Mouse (Mus musculus) forebrain, postnatal 0 days (tissue): Measurements from ENCODE around the gene Sumo3. TPM values are rescaled to one million over a fixed set of nuclear protein-coding genes. Genes with fewer than 3 reads are reported as not detected.

ENCODE experiments used
- ATAC-seq: fragments of 200-750 bp; cut with Nextera tagmentation; 2 replicates; pipeline ENCODE4 v1.8.0; 2017; ENCODE audit warnings: mild to moderate bottlenecking, moderate library complexity
- DNase-seq: peaks from one replicate; pipeline ENCODE4 v3.0.0-alpha.2; 2015
- H3K27ac ChIP-seq: fragments of 300-500 bp; sonication (generic); 2 replicates; pipeline ENCODE4 v1.5.1; 2014; ENCODE audit warnings: low read depth, mild to moderate bottlenecking, antibody characterized with exemption, low read length, moderate library complexity, mixed read lengths
- H3K27me3 ChIP-seq: fragments of 300-500 bp; sonication (generic); 2 replicates; pipeline ENCODE4 v1.6.1; 2014; ENCODE audit warnings: mild to moderate bottlenecking, low read length, mixed read lengths; ENCODE audit not compliant: insufficient read depth
- H3K36me3 ChIP-seq: fragments of 300-500 bp; sonication (generic); 2 replicates; pipeline ENCODE4 v1.6.1; 2014; ENCODE audit warnings: mild to moderate bottlenecking, moderate library complexity; ENCODE audit not compliant: insufficient read depth
- H3K4me1 ChIP-seq: fragments of 300-500 bp; sonication (generic); 2 replicates; pipeline ENCODE4 v1.6.1; 2014; ENCODE audit warnings: antibody characterized with exemption; ENCODE audit not compliant: insufficient read depth
- H3K4me2 ChIP-seq: fragments of 300-500 bp; sonication (generic); 2 replicates; pipeline ENCODE4 v1.6.1; 2014; ENCODE audit warnings: low read depth, mild to moderate bottlenecking, moderate library complexity
- H3K4me3 ChIP-seq: fragments of 300-500 bp; sonication (generic); 2 replicates; pipeline ENCODE4 v1.5.1; 2014; ENCODE audit warnings: low read depth, low read length, mixed read lengths
- H3K9ac ChIP-seq: fragments of 300-500 bp; sonication (generic); 2 replicates; pipeline ENCODE4 v1.6.1; 2014; ENCODE audit warnings: mild to moderate bottlenecking
- H3K9me3 ChIP-seq: fragments of 300-500 bp; sonication (generic); 2 replicates; pipeline ENCODE4 v1.6.1; 2016; ENCODE audit warnings: low read length
- CTCF ChIP-seq: sonication (generic); IDR thresholded peaks from 2 replicates; pipeline ENCODE4 v1.5.1; 2016; ENCODE audit warnings: antibody characterized with exemption, control low read depth, low read depth
- WGBS: fragments of 180-500 bp; shearing (Covaris S2); extraction: QIAGEN DNeasy Blood & Tissue Kit; methylation state at CpG from one replicate; pipeline ENCODE4 v1.1.7; 2014; 5-methylcytosine and 5-hydroxymethylcytosine counted together
- polyA plus RNA-seq: library from polyadenylated mRNA; unstranded; fragments of >200 nt; fragmentation: Nextera tagmentation; extraction: Ambion mirVana; gene quantifications from 2 replicates; pipeline ENCODE4 v1.2.1, GENCODE M21; 2015
- total RNA-seq: library from RNA; depleted of rRNA; stranded (reverse); fragments of >200 nt; gene quantifications from 2 replicates; pipeline ENCODE4 v1.2.3, GENCODE M21; 2014; rRNA removed

The Sumo3 gene
- total RNA-seq (270 and 305 TPM in 2 replicates), polyA plus RNA-seq (381 and 398 TPM in 2 replicates)

- Histone ChIP-seq H3K36me3 (peaks cover 10% of the 10 kb centered on the region), H3K4me1 (peaks cover 8% of the 10 kb centered on the region; the same call in 1 of the 2 replicates), H3K9me3 (no peaks in the 10 kb centered on the region), H3K4me2 (peak within 1 kb of the TSS; percentile 87), H3K27me3 (no peaks in the 10 kb centered on the region), H3K4me3 (peak within 1 kb of the TSS; percentile 55), H3K27ac (peak within 1 kb of the TSS; percentile 96), H3K9ac (peak within 1 kb of the TSS; percentile 81)
- ATAC-seq, result peak; percentile 90
- peak; percentile 36; the same call in 1 of the 2 replicates for TF ChIP-seq CTCF
- WGBS, result 2% methylated on average over 119 of the region's 119 CpGs
- DNase-seq, result peak; percentile 95
Measured at GRCm38 (mm10) chr10:77605908-77606826, at the start of gene Sumo3, which contains the start of gene Gm49325. Gene Sumo3 (plus strand): TSS chr10:77606097. Gene Gm49325 (plus strand): TSS chr10:77606197.

- Histone ChIP-seq H3K4me1 (no peaks in the 10 kb centered on the region), H3K27ac (no peak overlapping the region), H3K27me3 (no peaks in the 10 kb centered on the region), H3K4me3 (no peak overlapping the region), H3K9me3 (no peaks in the 10 kb centered on the region), H3K4me2 (no peak overlapping the region), H3K9ac (no peak overlapping the region), H3K36me3 (no peaks in the 10 kb centered on the region)
- 91% methylated on average over 7 of the region's 7 CpGs for WGBS
- TF ChIP-seq CTCF, result no peak
- ATAC-seq (no peak), DNase-seq (no peak)
Measured at GRCm38 (mm10) chr10:77556631-77557030, 49.3 kb upstream of the Sumo3 start.

GRCm38 (mm10) chr10:77557641-77558040 is 48.3 kb upstream of the Sumo3 start:
- H3K4me2 ChIP-seq, result no peak overlapping the region
- no peaks in the 10 kb centered on the region for H3K4me1 ChIP-seq
- no peak for DNase-seq
- H3K4me3 ChIP-seq, result no peak overlapping the region
- no peak for ATAC-seq
- no peak overlapping the region for H3K27ac ChIP-seq
- H3K27me3 ChIP-seq, result no peaks in the 10 kb centered on the region
- no peak overlapping the region for H3K9ac ChIP-seq
- TF ChIP-seq CTCF, result peak; percentile 34; the same call in 1 of the 2 replicates
- H3K36me3 ChIP-seq, result no peaks in the 10 kb centered on the region
- H3K9me3 ChIP-seq, result no peaks in the 10 kb centered on the region
- WGBS, result 83% methylated on average over 4 of the region's 4 CpGs

DNA sequence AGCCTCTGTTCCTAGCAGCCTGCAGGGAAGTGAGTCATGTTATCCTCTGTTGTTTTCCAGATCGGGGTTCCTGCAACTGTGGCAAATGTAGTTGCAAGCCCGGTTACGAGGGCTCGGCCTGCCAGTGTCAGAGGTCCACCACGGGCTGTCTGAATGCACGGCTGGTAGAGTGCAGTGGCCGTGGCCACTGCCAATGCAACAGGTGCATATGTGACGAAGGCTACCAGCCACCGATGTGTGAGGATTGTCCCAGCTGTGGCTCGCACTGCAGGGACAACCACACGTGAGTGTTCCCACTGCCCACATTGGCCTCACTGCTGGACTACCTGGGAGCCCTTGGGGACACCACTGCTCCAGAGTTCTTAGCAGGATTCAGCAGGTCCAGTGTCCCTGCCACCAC is 45.8 kb upstream of the Sumo3 start:
- Histone ChIP-seq H3K36me3 (no peaks in the 10 kb centered on the region), H3K9ac (no peak overlapping the region), H3K4me2 (no peak overlapping the region), H3K9me3 (no peaks in the 10 kb centered on the region), H3K4me3 (no peak overlapping the region), H3K4me1 (no peaks in the 10 kb centered on the region), H3K27me3 (no peaks in the 10 kb centered on the region), H3K27ac (no peak overlapping the region)
- no peak for TF ChIP-seq CTCF
- DNase-seq (no peak), ATAC-seq (no peak)
- 87% methylated on average over 11 of the region's 11 CpGs for WGBS

GRCm38 (mm10) chr10:77560830-77561229 is 45.1 kb upstream of the Sumo3 start:
- Histone ChIP-seq H3K9me3 (no peaks in the 10 kb centered on the region), H3K27me3 (no peaks in the 10 kb centered on the region), H3K4me1 (no peaks in the 10 kb centered on the region), H3K4me3 (no peak overlapping the region), H3K36me3 (no peaks in the 10 kb centered on the region), H3K4me2 (no peak overlapping the region), H3K27ac (no peak overlapping the region), H3K9ac (no peak overlapping the region)
- DNase-seq (no peak), ATAC-seq (no peak)
- WGBS, result 91% methylated on average over 9 of the region's 9 CpGs
- TF ChIP-seq CTCF, result no peak

GRCm38 (mm10) chr10:77561508-77561907 is 44.4 kb upstream of the Sumo3 start:
- Histone ChIP-seq H3K9ac (no peak overlapping the region), H3K4me1 (no peaks in the 10 kb centered on the region), H3K27ac (no peak overlapping the region), H3K4me3 (no peak overlapping the region), H3K4me2 (no peak overlapping the region), H3K9me3 (no peaks in the 10 kb centered on the region), H3K36me3 (no peaks in the 10 kb centered on the region), H3K27me3 (no peaks in the 10 kb centered on the region)
- no peak for DNase-seq
- no peak for ATAC-seq
- 62% methylated on average over 2 of the region's 2 CpGs for WGBS
- TF ChIP-seq CTCF, result no peak

DNA sequence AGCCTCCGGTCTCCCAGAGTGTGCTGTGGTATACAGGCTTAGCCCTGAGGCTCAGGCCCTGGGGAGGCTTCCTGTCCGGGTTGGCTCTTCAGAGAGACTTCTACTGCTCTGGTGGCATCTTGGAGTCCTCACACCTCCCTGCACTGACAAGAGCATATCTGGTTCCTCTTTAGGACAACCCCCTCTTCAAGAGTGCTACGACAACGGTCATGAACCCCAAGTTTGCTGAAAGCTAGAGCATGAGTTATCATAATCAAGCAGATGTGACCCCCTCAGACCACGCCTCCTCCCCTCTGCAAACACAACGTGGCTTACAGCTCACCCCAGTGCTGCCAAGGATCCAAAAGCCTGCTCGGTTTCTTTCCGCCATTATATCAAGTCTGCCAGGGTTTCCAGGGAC is 40.9 kb upstream of the Sumo3 start:
- Histone ChIP-seq H3K4me3 (no peak overlapping the region), H3K4me2 (no peak overlapping the region), H3K9me3 (no peaks in the 10 kb centered on the region), H3K36me3 (no peaks in the 10 kb centered on the region), H3K27me3 (no peaks in the 10 kb centered on the region), H3K4me1 (no peaks in the 10 kb centered on the region), H3K27ac (no peak overlapping the region), H3K9ac (no peak overlapping the region)
- DNase-seq (no peak), ATAC-seq (no peak)
- 82% methylated on average over 8 of the region's 8 CpGs for WGBS
- TF ChIP-seq CTCF, result no peak
